Mouse (Mus musculus): ENCODE measurements around the gene Ift80. TPM values are rescaled to one million over a fixed set of nuclear protein-coding genes. Genes with fewer than 3 reads are reported as not detected.
A peak's percentile ranks its signal among the peaks of the same experiment; 100 is the strongest.

Ift80 gene
- polyA plus RNA-seq, 1 experiment = 4.1 TPM

DNA sequence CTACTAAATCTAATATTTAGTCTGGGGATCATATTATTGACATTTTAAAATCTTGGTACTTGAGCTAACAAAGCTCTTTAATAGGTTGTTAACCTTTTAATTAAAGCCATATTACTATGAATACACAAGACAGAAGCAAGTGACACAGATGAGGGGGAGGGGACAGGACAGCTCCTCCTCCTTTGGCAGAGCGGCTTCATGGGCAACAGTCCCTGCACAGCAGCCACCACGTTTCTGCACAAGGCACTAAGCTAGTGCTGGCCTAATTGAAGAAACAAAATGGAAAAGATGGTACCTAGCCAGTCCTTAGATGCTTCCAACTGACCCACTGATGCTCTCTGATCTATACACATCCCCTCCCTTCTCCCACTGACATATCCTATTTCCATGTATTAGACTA lies 55.5 kb downstream of the Ift80 start:
- no peak overlapping the region for H3ac ChIP-seq (ENCODE audit: control insufficient read depth, insufficient read length, low read depth)
- no peaks in the 10 kb centered on the region for H3K79me2 ChIP-seq (ENCODE audit: control insufficient read depth, insufficient read depth)
- no peaks in the 10 kb centered on the region for H3K79me3 ChIP-seq (ENCODE audit: low read depth)
- no peaks in the 10 kb centered on the region for H3K27me3 ChIP-seq (ENCODE audit: control insufficient read depth, insufficient read depth, insufficient read length)
- no peak overlapping the region for H3K4me3 ChIP-seq (ENCODE audit: insufficient read depth, poor library complexity, severe bottlenecking)
- H3K36me3 ChIP-seq (ENCODE audit: control insufficient read depth, insufficient read depth) = peaks cover 4% of the 10 kb centered on the region
- TF ChIP-seq USF1 (IDR thresholded peaks at IDR 0.05; ENCODE audit: low read depth) (no peak), MAX (IDR thresholded peaks at IDR 0.05) (no peak), CEBPB (IDR thresholded peaks at IDR 0.05; ENCODE audit: low read depth) (no peak), CTCF (IDR thresholded peaks at IDR 0.05; ENCODE audit: control insufficient read depth, insufficient read depth, insufficient read length) (no peak), MYOG (IDR thresholded peaks at IDR 0.05; ENCODE audit: control insufficient read depth, extremely low read depth, insufficient read length) (no peak), FOSL1 (IDR thresholded peaks at IDR 0.05; ENCODE audit: insufficient read depth, low read length, poor library complexity, severe bottlenecking) (no peak), MYOD1 (IDR thresholded peaks at IDR 0.05; ENCODE audit: control insufficient read depth, insufficient read length, low read depth) (no peak)

DNA sequence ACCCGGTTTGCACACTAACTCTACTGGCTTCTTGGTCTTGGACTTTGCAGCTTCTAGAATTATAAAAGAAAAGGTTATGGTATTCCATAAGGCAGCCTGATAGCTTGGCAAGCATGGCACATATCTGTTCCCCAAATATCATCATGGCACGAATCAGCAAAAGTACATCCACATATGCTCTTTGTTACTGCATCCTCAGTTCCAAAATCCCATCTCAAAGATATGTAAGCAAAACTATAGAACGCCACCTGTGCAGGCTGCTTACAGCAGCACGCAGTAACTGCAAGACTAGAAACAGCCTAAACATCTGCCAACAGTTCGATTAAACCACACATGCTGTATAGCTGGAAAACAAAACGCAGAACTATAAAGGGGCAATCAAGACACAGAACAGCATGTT lies 62.5 kb downstream of the Ift80 start:
- H3K36me3 ChIP-seq (ENCODE audit: control insufficient read depth, insufficient read depth) = peaks cover 15% of the 10 kb centered on the region
- no peaks in the 10 kb centered on the region for H3K79me3 ChIP-seq (ENCODE audit: low read depth)
- no peaks in the 10 kb centered on the region for H3K79me2 ChIP-seq (ENCODE audit: control insufficient read depth, insufficient read depth)
- no peak overlapping the region for H3ac ChIP-seq (ENCODE audit: control insufficient read depth, insufficient read length, low read depth)
- no peaks in the 10 kb centered on the region for H3K27me3 ChIP-seq (ENCODE audit: control insufficient read depth, insufficient read depth, insufficient read length)
- TF ChIP-seq USF1 (IDR thresholded peaks at IDR 0.05; ENCODE audit: low read depth) (no peak), FOSL1 (IDR thresholded peaks at IDR 0.05; ENCODE audit: insufficient read depth, low read length, poor library complexity, severe bottlenecking) (no peak), CEBPB (IDR thresholded peaks at IDR 0.05; ENCODE audit: low read depth) (no peak), MYOD1 (IDR thresholded peaks at IDR 0.05; ENCODE audit: control insufficient read depth, insufficient read length, low read depth) (no peak), MAX (IDR thresholded peaks at IDR 0.05) (no peak), MYOG (IDR thresholded peaks at IDR 0.05; ENCODE audit: control insufficient read depth, extremely low read depth, insufficient read length) (no peak), CTCF (IDR thresholded peaks at IDR 0.05; ENCODE audit: control insufficient read depth, insufficient read depth, insufficient read length) (no peak)
- H3K4me3 ChIP-seq (ENCODE audit: insufficient read depth, poor library complexity, severe bottlenecking) = no peak overlapping the region

DNA sequence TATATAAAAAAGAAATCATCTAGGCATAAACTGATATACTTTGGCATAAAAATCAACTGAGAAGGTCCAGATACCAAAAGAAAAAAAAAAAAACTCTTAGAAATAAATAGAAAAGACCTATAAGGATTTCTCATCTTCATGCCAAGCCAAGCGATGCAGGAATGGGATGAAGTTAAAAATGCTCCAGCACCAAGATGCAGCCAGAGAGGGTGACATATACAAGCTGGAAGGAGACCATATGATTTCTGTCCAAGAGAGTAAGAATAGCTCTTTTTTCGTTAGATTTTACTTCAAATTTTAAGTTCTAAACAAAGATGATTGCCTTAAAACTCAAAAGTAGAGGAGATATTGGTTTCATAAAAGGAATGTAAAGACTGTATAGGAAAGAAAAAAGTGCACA lies 64.1 kb downstream of the Ift80 start:
- Histone ChIP-seq H3K4me3 (ENCODE audit: insufficient read depth, poor library complexity, severe bottlenecking) (no peak overlapping the region), H3K79me3 (ENCODE audit: low read depth) (no peaks in the 10 kb centered on the region), H3K79me2 (ENCODE audit: control insufficient read depth, insufficient read depth) (no peaks in the 10 kb centered on the region), H3K27me3 (ENCODE audit: control insufficient read depth, insufficient read depth, insufficient read length) (no peaks in the 10 kb centered on the region), H3ac (ENCODE audit: control insufficient read depth, insufficient read length, low read depth) (no peak overlapping the region), H3K36me3 (ENCODE audit: control insufficient read depth, insufficient read depth) (peaks cover 23% of the 10 kb centered on the region)
- TF ChIP-seq CTCF (IDR thresholded peaks at IDR 0.05; ENCODE audit: control insufficient read depth, insufficient read depth, insufficient read length) = no peak
- TF ChIP-seq FOSL1 (IDR thresholded peaks at IDR 0.05; ENCODE audit: insufficient read depth, low read length, poor library complexity, severe bottlenecking) = no peak
- TF ChIP-seq USF1 (IDR thresholded peaks at IDR 0.05; ENCODE audit: low read depth) = no peak
- no peak for TF ChIP-seq MAX (IDR thresholded peaks at IDR 0.05)

DNA sequence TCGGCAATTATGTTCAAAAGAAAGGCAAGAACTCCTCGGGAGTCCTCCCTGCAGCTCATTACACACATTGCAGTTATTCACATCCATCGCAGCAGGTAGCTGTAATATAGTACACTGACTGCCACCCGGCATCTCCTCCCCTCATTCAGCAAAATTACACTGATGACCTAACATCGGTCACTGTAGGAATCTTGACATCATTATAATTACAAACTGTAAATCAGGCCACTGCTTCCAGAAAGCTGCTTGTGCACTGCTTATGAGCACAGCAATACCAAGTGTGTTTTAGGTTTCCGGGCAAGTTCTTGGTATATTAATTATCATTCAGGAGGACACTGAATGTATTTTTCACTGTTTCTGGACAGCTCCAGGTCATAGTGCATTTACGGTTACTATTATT lies 65.1 kb downstream of the Ift80 start:
- no peaks in the 10 kb centered on the region for H3K79me3 ChIP-seq (ENCODE audit: low read depth)
- TF ChIP-seq MAX (IDR thresholded peaks at IDR 0.05) (no peak), CTCF (IDR thresholded peaks at IDR 0.05; ENCODE audit: control insufficient read depth, insufficient read depth, insufficient read length) (no peak), MYOG (IDR thresholded peaks at IDR 0.05; ENCODE audit: control insufficient read depth, extremely low read depth, insufficient read length) (no peak), USF1 (IDR thresholded peaks at IDR 0.05; ENCODE audit: low read depth) (no peak), FOSL1 (IDR thresholded peaks at IDR 0.05; ENCODE audit: insufficient read depth, low read length, poor library complexity, severe bottlenecking) (no peak), MYOD1 (IDR thresholded peaks at IDR 0.05; ENCODE audit: control insufficient read depth, insufficient read length, low read depth) (no peak), CEBPB (IDR thresholded peaks at IDR 0.05; ENCODE audit: low read depth) (no peak)
- H3K4me3 ChIP-seq (ENCODE audit: insufficient read depth, poor library complexity, severe bottlenecking) = no peak overlapping the region
- H3ac ChIP-seq (ENCODE audit: control insufficient read depth, insufficient read length, low read depth) = no peak overlapping the region
- H3K79me2 ChIP-seq (ENCODE audit: control insufficient read depth, insufficient read depth) = no peaks in the 10 kb centered on the region
- peaks cover 20% of the 10 kb centered on the region for H3K36me3 ChIP-seq (ENCODE audit: control insufficient read depth, insufficient read depth)
- no peaks in the 10 kb centered on the region for H3K27me3 ChIP-seq (ENCODE audit: control insufficient read depth, insufficient read depth, insufficient read length)

DNA sequence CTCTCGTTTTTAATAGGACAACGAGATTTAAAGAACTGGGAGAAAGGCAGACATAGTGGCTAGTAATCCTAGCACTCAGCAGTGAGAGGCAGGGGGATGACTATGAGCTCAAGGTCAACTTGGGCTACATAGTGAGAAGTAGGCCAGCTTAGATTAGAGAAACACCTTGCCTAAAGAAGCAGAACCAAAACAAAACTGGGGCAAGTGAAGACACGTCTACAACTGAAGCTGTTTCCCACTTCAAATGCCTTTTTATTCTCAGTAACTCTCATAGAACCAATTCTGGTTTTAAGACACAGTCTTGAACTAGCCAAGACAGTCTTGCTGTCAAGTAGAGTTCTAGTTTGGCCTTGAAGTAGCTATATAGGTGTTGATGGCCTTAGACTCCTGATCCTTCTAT lies 67.7 kb downstream of the Ift80 start:
- no peak overlapping the region for H3ac ChIP-seq (ENCODE audit: control insufficient read depth, insufficient read length, low read depth)
- no peaks in the 10 kb centered on the region for H3K79me3 ChIP-seq (ENCODE audit: low read depth)
- H3K79me2 ChIP-seq (ENCODE audit: control insufficient read depth, insufficient read depth) = no peaks in the 10 kb centered on the region
- H3K27me3 ChIP-seq (ENCODE audit: control insufficient read depth, insufficient read depth, insufficient read length) = no peaks in the 10 kb centered on the region
- TF ChIP-seq MYOD1 (IDR thresholded peaks at IDR 0.05; ENCODE audit: control insufficient read depth, insufficient read length, low read depth) (no peak), CEBPB (IDR thresholded peaks at IDR 0.05; ENCODE audit: low read depth) (no peak), MAX (IDR thresholded peaks at IDR 0.05) (no peak), FOSL1 (IDR thresholded peaks at IDR 0.05; ENCODE audit: insufficient read depth, low read length, poor library complexity, severe bottlenecking) (no peak)
- H3K4me3 ChIP-seq (ENCODE audit: insufficient read depth, poor library complexity, severe bottlenecking) = no peak overlapping the region
- peaks cover 20% of the 10 kb centered on the region for H3K36me3 ChIP-seq (ENCODE audit: control insufficient read depth, insufficient read depth)

DNA sequence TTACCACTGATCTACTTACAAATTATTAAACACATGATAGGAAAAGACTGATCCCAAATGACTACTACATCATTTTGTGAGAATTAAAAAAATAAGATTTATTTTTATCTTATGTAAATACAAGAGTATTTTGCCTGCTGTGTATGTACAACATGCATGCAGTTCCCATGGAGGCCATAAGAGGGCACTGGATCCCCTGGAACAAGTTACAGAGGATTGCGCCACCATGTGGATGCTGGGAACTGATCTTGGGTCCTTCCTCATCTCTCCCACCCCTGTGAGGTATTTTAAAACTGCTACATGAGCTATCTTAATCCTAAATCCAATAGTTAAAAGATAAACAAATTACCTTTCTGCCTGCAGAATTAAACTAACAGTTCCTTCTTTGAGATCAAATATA lies 68.9 kb downstream of the Ift80 start:
- Histone ChIP-seq H3K4me3 (ENCODE audit: insufficient read depth, poor library complexity, severe bottlenecking) (no peak overlapping the region), H3K27me3 (ENCODE audit: control insufficient read depth, insufficient read depth, insufficient read length) (no peaks in the 10 kb centered on the region), H3ac (ENCODE audit: control insufficient read depth, insufficient read length, low read depth) (no peak overlapping the region), H3K36me3 (ENCODE audit: control insufficient read depth, insufficient read depth) (peaks cover 20% of the 10 kb centered on the region), H3K79me2 (ENCODE audit: control insufficient read depth, insufficient read depth) (no peaks in the 10 kb centered on the region), H3K79me3 (ENCODE audit: low read depth) (no peaks in the 10 kb centered on the region)
- peak; percentile 13 for TF ChIP-seq CTCF (IDR thresholded peaks at IDR 0.05; ENCODE audit: control insufficient read depth, insufficient read depth, insufficient read length)
- no peak for TF ChIP-seq MAX (IDR thresholded peaks at IDR 0.05)
- TF ChIP-seq MYOG (IDR thresholded peaks at IDR 0.05; ENCODE audit: control insufficient read depth, extremely low read depth, insufficient read length) = no peak
- TF ChIP-seq CEBPB (IDR thresholded peaks at IDR 0.05; ENCODE audit: low read depth) = peak; percentile 24
